Mouse (Mus musculus) T-helper 2 cell (primary cell): ENCODE results near the gene Neto2.

Experiments
- in situ Hi-C: fragments of 300-600 bp; cut with MboI, MseI; formaldehyde crosslinking; loops from one replicate; pipeline ENCODE4 v1.15.1; 2025; ENCODE audit warnings: high pct_unique_total_duplicates

The Neto2 gene

DNA sequence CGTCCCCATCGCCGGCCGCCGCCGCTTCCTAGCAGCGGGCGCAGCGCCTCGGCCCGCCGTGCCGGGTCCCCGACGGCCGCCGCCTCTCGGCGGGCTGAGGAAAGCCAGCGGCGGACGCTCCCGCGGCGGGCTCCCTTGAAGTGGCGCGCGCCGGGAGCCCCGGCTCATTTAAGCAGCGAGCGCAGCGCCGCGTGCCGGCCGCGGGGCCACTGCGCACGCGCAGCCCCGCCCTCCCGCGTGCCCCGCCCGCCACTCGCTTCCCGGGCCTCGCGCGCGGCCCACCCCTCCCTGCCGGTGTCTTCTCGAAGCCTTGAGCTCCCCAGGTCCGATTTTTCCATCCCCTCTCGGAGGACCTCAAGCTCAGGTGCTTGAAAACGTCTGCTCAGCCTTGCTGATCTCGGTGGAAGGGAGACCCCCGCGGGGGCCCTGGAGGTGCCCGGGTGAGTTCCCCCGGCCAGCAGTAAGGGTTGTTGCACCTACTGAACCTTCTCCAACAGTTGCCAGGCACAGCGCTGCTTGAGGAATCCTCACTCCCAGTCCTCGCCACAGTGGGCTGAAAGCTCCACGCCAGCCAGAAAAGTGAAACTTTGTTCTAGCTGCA, at the start of gene Neto2:
Neto2 (minus strand) TSS at position 174 of the 601 bp plus-strand sequence.
- in situ Hi-C loops, result loop anchor here (10.0 kb wide), 1 partner anchor 884 kb away; the partner anchor contains the start of gene Abcc12

DNA sequence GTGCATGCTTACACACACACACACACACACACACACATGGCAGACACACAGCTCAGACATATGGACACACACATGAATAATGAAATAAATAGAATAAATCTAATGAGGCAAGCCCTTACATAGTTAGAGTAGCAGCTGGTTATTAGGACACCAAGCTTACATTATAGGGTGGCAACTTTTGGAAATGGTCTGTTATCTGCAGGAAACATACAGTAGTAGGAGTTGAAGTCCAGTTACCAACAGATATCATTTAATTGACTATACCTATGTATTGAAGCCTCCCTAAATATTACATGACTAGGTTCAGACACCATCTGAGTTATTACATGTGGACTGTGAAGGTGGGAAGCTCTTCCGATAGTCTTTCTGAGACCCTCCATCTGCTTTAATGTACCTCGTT, 44.3 kb upstream of the Neto2 start:
- in situ Hi-C loops, result no loop called here

DNA sequence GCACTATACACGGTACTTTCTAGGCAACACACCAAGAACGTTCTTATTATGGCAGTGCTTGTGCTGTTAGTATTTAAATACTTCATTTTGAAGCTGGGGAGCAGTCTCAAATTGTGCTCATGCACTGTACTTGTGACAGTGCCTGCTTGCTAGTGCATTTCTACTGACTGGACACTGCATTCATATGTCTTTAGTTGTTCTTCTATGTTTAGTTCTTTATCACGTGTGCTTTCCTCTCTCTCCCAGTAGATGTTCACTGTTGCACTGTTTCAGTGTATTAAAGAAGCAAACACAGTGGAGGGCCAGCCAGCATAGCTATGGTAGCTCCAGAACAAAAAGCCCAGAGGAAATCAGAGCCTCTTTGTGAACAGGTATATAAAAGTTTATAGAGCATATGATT, 29.8 kb upstream of the Neto2 start:
- in situ Hi-C loops, result no loop called here

DNA sequence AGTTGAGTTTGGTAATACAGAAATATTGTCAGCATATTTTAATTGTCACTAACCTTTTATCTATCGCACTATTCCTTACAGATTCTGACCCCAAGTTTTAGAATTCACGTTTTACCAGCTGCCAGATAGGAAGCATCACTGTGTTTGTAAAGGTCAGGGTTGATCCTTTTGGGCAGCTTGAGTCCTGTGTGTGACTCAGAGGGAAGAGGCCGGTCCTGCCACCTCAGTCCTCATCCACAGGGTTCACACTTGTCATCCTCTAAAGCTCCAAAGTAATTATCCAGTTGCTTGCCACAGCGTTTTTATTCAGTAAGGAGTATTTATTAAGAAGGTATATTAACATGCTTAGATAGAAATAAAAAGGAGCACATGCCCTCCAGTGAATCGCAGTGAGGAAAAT, 16.5 kb upstream of the Neto2 start:
- in situ Hi-C loops, result no loop called here

- in situ Hi-C loops, result no loop called here
Observed at GRCm38 (mm10) chr8:85716696-85717095, 16.0 kb upstream of the Neto2 start.

DNA sequence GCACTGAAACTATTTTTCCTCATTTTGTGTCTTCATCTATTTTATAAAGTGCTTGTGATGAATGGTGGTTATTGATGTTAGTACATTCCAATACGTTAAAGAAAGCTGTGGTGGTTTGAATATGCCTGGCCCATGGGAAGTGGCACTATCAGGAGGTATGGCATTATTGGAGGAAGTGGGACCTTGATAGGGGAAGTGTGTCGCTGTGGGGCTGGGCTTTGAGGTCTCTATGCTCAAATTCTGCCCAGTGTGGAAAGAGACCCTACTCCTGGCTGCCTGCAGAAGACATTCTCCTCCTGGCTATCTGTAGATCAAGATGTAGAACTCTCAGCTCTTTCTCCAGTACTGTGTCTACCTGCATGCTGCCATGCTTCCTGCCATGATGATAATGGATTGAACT, 6.3 kb upstream of the Neto2 start:
- in situ Hi-C loops, result loop anchor here (10.0 kb wide), 1 partner anchor 878 kb away; the partner anchor contains the start of gene Abcc12

GRCm38 (mm10) chr8:85700101-85700750, 498 bp downstream of the Neto2 start:
- in situ Hi-C loops, result loop anchor here (10.0 kb wide), 1 partner anchor 885 kb away; the partner anchor contains the start of gene Abcc12

- in situ Hi-C loops, result loop anchor here (5.0 kb wide), 1 partner anchor 148 kb away; no protein-coding TSS in a partner anchor
Observed at GRCm38 (mm10) chr8:85699051-85699450, 1.7 kb downstream of the Neto2 start.

- in situ Hi-C loops, result no loop called here
Observed at GRCm38 (mm10) chr8:85665146-85665545, 35.6 kb downstream of the Neto2 start.

DNA sequence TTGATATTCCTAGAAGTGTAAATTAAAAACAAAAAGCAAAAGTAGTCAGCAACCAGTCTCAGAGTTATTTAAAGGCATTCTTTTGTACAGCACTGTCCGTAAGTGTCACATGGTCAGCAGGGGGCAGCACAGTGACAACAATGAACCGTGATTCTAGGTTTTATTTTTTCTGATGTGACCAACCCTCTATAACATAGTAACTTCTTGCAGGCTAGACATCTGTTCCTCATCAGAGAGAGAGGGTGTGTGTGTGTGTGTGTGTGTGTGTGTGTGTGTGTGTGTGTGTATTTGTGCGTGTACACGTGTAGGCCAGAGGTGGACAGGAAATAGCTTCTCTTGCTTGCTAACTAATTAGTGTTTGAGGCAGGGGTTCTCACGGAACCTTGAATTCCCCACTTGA, 38.7 kb downstream of the Neto2 start:
- in situ Hi-C loops, result no loop called here

- in situ Hi-C loops, result no loop called here
Observed at GRCm38 (mm10) chr8:85651201-85651600, 49.5 kb downstream of the Neto2 start.

GRCm38 (mm10) chr8:85648553-85648952, 52.2 kb downstream of the Neto2 start:
- in situ Hi-C loops, result no loop called here

DNA sequence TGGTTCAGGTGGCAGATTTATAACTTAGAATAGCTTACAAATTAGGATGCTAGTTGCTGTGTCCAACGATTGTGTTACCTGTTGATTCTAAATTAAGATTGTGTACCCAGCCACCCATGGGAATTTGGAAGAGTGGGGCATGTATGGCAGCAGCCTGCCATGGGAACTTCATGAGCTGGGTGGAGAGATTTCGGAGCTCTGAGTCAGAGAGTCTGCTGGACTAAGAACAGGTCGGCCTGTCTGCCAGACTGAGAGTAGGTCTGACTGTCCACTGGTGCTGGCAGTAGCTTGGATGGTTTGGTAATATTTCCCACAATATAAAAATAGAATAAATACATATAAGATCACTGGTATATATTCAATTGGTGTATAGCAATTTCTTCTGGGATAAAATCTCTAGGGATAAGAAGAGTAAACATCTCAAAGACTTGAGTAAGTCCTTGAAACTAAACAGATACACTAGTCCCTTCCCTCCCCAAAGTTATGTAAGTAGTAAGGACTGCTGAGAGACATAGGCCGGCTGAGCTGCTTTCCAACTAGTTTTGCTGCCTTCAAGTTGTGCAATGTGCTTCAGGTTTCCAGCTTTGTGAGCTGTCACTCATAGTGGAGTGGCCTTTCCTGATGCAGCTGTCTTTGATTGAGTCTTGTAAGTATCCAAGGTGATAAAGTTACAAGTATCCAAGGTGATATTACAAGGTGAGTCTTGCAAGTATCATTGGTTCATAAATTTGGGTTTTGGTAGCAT, 55.6 kb downstream of the Neto2 start:
- in situ Hi-C loops, result no loop called here

DNA sequence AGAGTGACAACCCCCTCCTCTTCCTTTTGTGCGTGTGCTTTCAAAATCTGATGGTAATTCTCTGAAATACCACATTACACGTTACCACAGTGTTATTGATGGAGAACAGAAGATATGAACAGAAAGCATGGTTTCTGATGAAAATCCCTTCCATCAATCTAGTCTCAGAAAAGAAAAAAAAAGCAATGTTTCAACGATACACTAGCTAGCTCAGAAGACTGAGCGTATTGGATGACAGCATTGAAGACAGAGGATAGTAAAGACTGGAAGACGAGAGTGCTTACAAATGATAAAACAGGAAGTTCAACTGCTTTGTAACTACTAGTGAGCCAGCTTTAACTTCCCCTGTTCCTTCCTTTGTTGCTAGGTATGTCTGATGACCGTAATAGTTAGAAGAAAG, 76.3 kb downstream of the Neto2 start:
- in situ Hi-C loops, result loop anchor here (25.0 kb wide), 1 partner anchor 963 kb away; the partner anchor contains the start of gene Abcc12

- in situ Hi-C loops, result loop anchor here (25.0 kb wide), 1 partner anchor 964 kb away; the partner anchor contains the start of gene Abcc12
Observed at GRCm38 (mm10) chr8:85623246-85623645, 77.5 kb downstream of the Neto2 start.

DNA sequence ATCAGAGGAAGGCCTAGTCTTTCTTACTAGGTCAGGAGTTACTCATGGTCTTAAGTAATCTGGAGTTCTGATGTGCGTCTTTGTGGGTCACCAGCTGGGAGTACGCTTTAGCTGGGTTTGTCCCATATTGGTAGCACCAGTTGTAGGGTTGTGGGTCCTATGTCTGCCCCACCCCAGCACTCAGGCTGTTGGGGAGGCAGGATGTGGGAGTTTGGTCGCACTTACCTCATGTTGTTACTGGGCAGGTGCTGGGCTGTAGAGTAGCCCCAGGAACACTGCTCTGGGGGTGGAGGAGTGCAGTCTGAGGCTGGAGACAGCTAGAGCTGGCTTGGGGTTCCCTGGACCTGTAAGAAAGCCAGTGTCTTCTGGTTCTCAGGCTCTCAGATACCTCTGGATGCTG, 81.9 kb downstream of the Neto2 start:
- in situ Hi-C loops, result loop anchor here (25.0 kb wide), 1 partner anchor 969 kb away; the partner anchor contains the start of gene Abcc12

- in situ Hi-C loops, result loop anchor here (25.0 kb wide), 1 partner anchor 970 kb away; the partner anchor contains the start of gene Abcc12
Observed at GRCm38 (mm10) chr8:85617125-85617524, 83.6 kb downstream of the Neto2 start.

DNA sequence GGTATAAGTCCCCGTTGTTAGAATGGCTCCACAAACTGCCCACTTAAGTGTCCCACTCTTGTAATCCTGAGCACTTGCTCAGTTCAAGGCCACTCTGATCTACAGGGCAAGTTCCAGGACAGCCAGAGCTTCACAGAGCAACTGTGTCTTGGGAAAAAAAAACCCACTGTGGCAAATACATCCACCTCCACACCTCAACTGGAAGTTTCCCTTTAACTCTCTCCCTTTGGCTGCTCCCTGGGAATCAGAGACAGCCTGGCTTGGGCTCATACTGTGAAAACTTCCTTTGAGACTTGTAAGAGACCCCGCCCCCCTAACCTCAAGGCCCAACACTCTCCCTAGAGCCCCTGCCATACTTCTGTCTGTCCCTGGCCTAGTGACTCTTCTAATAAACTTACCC, 91.9 kb downstream of the Neto2 start:
- in situ Hi-C loops, result loop anchor here (25.0 kb wide), 1 partner anchor 978 kb away; the partner anchor contains the start of gene Abcc12

DNA sequence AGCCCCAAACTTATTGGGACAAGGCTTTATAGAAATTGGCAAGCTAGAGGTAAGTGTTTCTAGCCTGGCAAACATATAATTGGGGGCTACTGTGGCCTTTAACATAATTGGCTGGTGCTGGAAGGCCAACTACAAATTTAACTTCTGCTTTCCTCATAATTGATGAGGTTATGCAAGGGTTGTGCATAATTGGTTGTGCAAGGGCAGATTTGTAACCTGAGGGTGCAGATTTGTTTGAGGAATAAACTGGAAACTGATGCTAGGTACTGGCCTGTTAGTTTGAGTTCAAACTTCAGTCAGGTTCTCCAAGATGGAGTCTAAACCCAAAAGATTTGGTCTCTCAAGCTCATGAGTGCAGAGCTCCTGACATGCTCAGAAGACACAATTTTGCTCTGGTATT, 92.9 kb downstream of the Neto2 start:
- in situ Hi-C loops, result loop anchor here (25.0 kb wide), 1 partner anchor 979 kb away; the partner anchor contains the start of gene Abcc12

- in situ Hi-C loops, result loop anchor here (25.0 kb wide), 1 partner anchor 980 kb away; the partner anchor contains the start of gene Abcc12
Observed at GRCm38 (mm10) chr8:85606974-85607373, 93.8 kb downstream of the Neto2 start.

DNA sequence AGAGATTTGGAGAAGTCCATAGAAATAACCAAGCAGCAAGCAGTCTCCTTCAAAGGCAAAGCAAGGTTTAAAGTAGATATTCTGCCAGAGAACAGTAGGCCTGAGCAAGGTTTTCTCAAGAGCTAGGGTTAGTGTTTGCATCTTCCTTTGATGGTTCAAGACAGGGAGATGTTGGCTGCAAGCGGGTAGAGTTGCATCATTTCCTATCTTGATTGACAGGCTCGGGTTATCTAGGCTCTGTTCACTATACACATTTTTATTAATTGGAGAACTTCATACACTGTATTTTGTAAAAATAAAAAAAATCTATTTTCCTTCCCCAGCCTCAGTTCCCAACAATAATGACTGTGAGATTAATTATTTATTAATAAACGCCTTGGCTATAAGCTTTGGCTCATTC, 94.2 kb downstream of the Neto2 start:
- in situ Hi-C loops, result loop anchor here (25.0 kb wide), 1 partner anchor 981 kb away; the partner anchor contains the start of gene Abcc12

GRCm38 (mm10) chr8:85604201-85604600, 96.5 kb downstream of the Neto2 start:
- in situ Hi-C loops, result loop anchor here (25.0 kb wide), 1 partner anchor 983 kb away; the partner anchor contains the start of gene Abcc12
